Mouse (Mus musculus) megakaryocyte, adult 5-6 weeks (primary cell): Measurements from ENCODE around the gene Grhl1. TPM values are rescaled to one million over a fixed set of nuclear protein-coding genes. Genes with fewer than 3 reads are reported as not detected.

Experiments
- ATAC-seq: 2 replicates; pipeline ENCODE4 v1.8.0; 2016; ENCODE audit warnings: mild to moderate bottlenecking, inconsistent platforms; ENCODE audit not compliant: poor library complexity, severe bottlenecking
- total RNA-seq, 2 experiments: library from RNA; stranded (forward) in 1 of 2; stranded (reverse) in 1 of 2; fragments of 153-499, 151-499 nt in 1 of 2; fragments of 221-1000, 200-1000 nt in 1 of 2; gene quantifications; 2 replicates each; pipeline versions ENCODE4 v1.2.3 to v1.2.4; 2015 to 2017

The Grhl1 gene
- total RNA-seq, 2 experiments from 2014 or later: 0.22 to 0.37 TPM

DNA sequence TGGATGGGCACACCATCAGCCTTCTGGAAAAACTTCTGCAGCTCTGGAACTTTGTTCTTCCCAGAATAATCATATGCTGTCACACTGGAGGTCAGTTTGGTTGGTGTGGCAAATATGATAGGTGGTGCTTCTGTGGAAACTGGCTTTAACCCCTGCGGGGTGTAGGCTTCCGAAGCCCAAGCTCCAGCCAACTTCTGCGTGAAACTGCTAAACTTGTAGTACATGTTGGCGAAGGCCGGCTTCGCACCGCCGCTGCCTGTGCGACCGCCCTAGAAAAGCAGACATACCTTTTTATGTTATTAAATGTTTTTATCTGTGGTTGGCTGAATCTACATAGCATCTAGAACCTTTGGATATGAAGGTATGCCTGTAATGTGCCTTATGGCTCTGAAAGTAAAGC, 66.7 kb downstream of the Grhl1 start:
- peak; percentile 67 for ATAC-seq

DNA sequence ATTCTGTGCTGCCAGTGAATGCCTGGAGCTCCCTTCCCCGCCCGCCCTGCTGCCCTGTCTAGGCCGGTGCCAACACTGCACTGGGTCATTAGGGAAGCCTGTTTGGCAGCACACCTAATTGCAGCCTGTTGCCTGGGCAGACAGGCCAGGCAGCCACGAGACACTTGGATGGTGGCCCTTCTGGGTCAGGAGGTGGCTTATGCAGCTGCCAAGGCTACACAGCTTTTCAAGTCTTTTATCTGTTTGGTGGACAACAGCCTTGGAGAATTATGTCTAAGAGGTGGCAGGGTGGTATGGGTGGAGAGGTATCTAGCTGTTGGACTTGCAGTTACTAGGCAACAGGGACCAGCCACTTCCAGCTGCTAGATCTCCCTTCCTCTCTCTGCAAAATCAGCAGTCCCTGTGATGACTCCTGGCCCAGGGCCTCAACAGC, 70.3 kb downstream of the Grhl1 start:
- no peak for ATAC-seq

- peak; percentile 37 for ATAC-seq
These were observed 72.1 kb downstream of the Grhl1 start for GRCm38 (mm10) chr12:24644125-24644571.

- no peak for ATAC-seq
These were observed 73.8 kb downstream of the Grhl1 start for GRCm38 (mm10) chr12:24645901-24646300.

DNA sequence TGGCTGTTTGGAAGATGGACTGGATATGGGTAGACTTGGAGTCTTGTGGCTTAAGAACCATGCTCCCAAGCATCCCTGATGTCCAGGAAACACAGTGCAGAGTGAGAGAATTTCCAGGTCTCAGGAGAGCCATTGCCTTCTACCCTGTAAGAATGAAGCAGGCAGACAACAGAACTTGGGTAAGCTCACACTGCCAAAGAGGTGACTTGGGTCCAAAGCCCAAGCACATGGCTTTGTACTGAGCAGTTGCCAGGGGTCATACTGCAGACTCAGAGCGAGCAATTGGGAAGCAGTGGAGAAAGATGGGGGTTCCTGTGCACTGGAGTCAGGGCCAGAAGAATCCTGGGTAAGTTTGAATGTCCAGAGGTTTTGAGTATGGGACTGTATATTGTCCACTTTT, 76.0 kb downstream of the Grhl1 start:
- no peak for ATAC-seq

GRCm38 (mm10) chr12:24650415-24651062, 78.5 kb downstream of the Grhl1 start:
- ATAC-seq: no peak

- peak; percentile 73 for ATAC-seq
These were observed 79.0 kb downstream of the Grhl1 start, which contains the start of gene Klf11 for GRCm38 (mm10) chr12:24651063-24651557. Gene Klf11, plus strand, starts transcription at chr12:24651274.

DNA sequence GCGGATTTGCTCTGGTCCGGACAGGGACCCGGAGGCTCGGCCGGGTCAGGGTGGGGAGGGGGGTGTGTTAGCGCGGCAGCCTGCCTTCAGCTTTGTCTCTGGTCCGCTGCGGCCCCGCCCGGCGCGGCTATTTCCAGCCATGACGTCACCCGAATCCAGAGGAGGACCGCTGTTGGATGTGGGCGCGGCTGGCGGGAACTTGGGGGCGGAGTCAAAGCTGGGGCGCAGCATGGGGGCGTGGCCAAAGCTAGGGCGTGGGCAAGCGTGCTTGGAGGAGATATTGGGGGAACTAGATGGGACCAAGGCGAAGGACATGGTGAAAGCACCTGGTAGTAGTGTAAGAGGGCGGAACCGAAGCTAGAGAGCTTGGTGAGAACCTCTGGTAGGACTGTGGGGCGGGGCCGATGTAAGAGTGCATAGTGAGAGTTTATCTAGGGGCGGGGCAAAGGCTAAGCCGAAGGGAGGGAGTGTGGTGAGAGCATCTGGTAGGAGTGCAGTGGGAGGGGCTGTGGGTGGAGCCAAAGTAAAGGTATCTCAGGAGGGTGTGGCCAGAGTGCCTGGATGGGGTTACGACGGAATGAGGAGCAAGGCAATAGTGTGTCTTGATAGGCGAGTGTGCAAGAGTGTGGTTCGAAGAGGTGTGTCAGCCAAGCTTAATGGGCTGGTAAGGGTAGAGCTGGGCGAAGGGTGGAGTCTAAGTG, 79.7 kb downstream of the Grhl1 start:
- ATAC-seq: peak; percentile 68

DNA sequence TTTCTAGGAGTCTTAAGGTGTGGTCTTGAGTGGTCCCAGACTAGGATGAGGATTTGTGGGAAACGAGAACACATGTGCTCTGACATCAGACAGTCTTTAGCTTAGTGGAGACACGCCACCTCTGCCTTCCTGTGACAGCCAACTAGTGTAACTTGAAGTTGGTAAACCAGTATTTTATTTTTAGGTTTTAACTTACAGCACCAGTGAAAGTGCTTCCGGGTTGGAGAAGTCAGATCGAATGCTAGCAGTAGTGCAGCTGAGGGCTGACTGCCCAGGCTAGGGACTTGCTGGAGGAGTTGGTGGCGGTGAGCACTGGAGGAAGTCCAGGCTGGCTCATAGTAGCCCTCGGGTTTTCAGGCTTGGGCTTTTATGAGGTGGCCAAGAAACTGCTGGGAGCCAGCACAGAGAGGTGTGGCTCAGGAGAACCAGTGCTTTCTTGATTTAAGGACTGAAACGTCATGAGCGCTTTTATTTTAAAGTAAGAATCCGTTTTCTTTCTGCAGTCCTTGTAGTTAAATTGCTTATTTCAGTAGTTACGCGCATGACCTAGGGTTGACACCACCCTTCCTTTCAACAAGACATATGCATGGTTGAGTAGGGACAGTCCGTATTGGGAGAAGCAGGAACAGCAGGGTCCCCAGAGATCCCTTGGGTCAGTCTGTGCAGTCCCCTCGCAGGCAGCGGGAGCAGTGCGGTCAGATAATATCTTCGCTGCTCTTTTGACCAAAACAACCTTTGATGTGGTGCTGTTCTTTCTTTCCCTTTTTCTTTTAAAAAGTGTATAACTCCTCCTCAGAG, 82.2 kb downstream of the Grhl1 start:
- no peak for ATAC-seq

DNA sequence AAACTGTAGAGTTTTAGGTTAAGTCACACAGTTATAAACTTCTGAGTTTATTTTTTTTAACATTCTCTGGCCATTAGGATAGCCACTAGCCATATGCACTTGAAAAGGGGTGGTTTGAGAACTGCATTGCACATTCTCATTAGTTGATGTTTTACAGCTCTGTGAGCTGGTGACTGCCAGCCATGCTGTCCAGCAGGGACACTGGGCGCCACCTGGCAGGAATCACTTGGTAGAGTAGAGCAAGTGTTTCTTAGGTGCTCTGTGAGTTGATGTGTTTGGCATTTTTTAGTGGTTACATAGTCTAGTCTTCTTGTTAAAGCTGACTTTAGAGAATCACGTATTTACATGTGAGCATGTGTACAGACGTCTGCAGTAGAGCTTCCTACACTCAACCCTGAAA, 84.4 kb downstream of the Grhl1 start:
- no peak for ATAC-seq

DNA sequence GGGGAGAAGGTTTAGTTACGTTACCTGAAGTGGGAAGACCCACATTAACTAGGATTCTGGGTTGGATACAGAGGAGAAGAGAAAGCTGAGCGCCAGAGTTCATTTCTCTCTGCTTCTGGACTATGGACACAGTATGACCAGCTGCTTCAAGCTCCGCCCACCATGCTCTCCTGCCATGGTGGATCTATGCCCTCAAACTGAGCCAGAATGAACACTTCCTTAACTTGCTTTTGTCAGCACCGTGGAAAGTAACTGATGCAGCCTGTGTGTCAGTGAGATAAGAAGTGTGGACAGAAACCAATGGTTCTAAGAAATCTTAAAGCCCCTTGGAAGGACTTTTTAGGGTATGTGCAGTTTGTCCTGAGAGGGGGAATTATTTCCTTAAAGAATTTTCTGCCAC, 86.9 kb downstream of the Grhl1 start:
- no peak for ATAC-seq

- no peak for ATAC-seq
These were observed 87.8 kb downstream of the Grhl1 start for GRCm38 (mm10) chr12:24659923-24660322.

GRCm38 (mm10) chr12:24661100-24661499, 89.0 kb downstream of the Grhl1 start:
- no peak for ATAC-seq

GRCm38 (mm10) chr12:24662131-24662530, 90.0 kb downstream of the Grhl1 start:
- ATAC-seq: peak; percentile 50

Other genes starting within 250 kb of the Grhl1 start
- 29.2 and 32.6 TPM in 2 replicates for gene Taf1b, start 73.9 kb upstream of the Grhl1 start, total RNA-seq (2015)
- gene Taf1b, start 73.9 kb upstream of the Grhl1 start, total RNA-seq (2017): 36.5 and 47.2 TPM in 2 replicates
- 7.7 and 9.6 TPM in 2 replicates for gene Klf11, start 79.0 kb downstream of the Grhl1 start, total RNA-seq (2015)
- 7.9 and 9.2 TPM in 2 replicates for gene Klf11, start 79.0 kb downstream of the Grhl1 start, total RNA-seq (2017)
- not detected in 2 replicates for gene Cys1, start 109.5 kb downstream of the Grhl1 start, total RNA-seq (2015)
- not detected in 2 replicates for gene Cys1, start 109.5 kb downstream of the Grhl1 start, total RNA-seq (2017)
- gene Rrm2, start 136.0 kb downstream of the Grhl1 start, total RNA-seq (2015): 157 TPM in 2 replicates
- 134 and 135 TPM in 2 replicates for gene Rrm2, start 136.0 kb downstream of the Grhl1 start, total RNA-seq (2017)